Mouse (Mus musculus): ENCODE data around the gene Mettl1.
A peak's percentile ranks its signal among the peaks of the same experiment; 100 is the strongest.
"Not testable (repeated sequence)": the region's sequence is repeated elsewhere in the genome, so short reads cannot be mapped to it uniquely, and the experiment has no call there.

Gene Mettl1

DNA sequence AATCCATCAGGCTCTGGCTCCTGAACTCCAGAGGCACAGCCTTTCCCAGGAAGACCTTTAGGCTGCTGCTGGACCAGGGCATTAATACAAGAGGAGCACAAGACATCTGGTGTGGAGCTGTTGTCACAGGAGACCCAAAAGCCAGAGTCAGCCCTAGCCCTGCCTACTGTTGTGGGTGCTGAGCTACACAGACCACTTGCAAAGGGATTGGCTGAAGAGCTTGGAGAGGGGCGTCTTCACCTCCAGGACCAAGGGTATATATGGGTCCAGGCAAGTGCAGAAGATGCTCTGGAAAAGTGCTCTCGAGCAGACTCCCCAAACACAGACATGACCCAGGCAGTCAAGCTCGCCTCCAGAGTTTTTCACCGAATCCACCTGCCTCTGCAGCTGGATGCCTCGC is 6.7 kb downstream of the Mettl1 start, which contains the start of gene Cyp27b1:
Gene Cyp27b1, plus strand, starts transcription at position 297 of the 400 bp plus-strand sequence.
- no peak for DNase-seq (ENCODE audit: low read depth, low spot score)

DNA sequence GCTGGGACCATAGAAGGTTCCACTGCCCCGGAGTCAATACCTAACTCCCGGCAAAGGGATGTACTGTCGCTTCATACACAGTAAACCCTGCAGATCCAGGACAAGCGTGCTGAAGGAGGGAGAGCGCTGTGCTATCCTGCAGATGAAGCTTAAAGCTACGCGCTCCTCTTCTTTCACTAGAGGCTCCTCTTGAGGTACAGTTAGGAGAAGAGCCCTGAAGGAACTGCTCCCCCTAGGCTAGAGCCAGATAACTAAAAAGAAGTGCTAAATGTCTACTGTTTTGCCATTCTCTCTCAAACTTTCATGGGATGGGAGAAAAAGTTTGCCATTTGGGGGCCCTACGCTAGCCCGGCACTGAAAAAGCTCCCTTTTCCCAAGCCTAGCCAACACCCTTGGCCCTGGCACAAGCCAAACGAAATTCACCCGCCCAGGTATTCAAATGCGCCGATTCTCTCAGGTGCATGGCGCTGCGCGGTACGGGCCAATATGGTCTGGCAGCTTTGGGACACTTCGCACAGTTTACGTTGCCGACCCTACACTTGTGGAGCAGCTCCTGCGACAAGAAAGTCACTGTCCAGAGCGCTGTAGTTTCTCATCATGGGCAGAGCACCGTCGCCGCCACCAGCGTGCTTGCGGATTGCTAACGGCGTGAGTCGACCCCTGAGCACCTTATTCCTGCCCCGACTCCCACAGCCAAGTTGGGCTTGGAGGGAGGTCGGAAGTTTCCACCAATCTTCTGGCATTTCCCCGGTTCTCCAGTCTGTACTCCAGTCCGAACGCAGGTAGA is 7.6 kb downstream of the Mettl1 start:
- DNase-seq (ENCODE audit: low read depth, low spot score): no peak

DNA sequence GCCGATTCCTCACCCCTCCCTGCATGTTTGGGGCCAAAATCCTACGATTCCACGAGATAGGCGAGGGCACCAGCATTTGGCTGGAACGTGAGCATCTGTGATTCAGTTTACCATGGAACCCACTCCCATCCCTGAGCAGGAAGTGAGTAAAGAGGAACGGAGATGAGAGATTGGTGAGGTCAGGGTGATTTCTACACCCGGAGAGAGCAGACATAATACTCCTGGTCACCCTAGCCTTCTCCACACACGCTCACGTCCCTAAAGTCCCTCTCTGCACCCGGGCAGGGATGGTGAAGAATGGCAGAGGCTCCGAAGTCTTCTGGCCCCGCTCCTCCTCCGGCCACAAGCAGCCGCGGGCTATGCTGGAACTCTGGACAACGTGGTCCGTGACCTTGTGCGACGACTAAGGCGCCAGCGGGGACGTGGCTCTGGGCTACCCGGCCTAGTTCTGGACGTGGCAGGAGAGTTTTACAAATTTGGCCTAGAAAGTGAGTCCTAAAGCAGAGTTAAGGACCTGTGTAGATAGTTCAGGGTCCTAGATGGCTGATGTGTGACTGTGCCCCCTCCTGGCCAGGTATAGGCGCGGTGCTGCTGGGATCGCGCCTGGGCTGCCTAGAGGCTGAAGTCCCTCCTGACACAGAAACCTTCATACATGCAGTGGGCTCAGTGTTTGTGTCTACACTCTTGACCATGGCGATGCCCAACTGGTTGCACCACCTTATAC is 8.3 kb downstream of the Mettl1 start:
- peak; percentile 63 for DNase-seq (ENCODE audit: low read depth, low spot score)

DNA sequence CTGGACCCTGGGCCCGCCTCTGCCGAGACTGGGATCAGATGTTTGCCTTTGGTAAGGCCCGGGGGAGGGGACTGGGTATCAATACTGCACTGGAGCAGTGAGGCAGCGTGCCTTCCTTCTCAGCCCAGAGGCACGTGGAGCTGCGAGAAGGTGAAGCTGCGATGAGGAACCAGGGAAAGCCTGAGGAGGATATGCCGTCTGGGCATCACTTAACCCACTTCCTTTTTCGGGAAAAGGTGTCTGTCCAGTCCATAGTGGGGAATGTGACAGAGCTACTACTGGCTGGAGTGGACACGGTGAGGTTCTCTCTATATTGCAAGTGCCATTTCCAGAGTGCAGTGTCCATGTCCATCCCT is 8.9 kb downstream of the Mettl1 start:
- no peak for DNase-seq (ENCODE audit: low read depth, low spot score)

DNA sequence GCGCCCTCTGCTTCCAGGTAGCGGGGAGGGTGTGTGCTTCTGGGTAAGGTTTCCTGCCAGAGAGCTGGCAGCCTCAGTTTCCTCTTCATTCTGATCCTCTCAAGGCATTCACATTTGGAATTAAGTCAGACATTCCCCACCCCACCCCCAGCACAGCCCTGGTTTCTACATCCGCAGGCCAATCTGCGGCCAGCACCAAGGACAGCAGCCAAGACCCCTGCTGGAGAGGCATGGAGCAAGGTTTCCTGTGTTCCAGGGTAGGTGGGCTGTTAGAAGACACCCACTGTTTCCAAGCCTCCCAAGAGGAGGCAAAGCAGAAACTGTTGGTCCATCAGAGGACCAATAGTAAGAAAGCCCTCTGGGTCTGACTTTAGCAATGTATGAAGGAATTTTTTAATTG is 13.4 kb downstream of the Mettl1 start:
- no peak for DNase-seq (ENCODE audit: low read depth, low spot score)

DNA sequence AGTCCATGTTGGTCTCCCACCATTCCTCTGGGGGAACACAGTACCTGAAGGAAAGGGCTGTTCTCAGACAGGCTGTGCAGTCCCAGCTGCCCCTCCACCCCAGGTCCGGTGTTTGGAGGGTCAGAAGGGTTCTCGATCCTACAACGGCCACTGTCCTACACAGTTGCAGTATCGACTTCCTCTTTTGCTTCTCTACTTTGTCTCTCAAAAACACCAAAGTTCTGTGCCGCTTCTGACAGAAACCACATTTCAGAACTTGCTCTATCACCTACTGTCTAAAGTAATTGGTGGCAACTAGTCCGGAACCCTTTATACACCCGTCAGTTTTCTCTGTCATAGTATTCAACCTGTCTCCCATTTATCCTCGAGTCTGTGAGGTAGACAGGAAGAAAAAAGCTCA is 14.2 kb downstream of the Mettl1 start:
- DNase-seq (ENCODE audit: low read depth, low spot score): no peak

DNA sequence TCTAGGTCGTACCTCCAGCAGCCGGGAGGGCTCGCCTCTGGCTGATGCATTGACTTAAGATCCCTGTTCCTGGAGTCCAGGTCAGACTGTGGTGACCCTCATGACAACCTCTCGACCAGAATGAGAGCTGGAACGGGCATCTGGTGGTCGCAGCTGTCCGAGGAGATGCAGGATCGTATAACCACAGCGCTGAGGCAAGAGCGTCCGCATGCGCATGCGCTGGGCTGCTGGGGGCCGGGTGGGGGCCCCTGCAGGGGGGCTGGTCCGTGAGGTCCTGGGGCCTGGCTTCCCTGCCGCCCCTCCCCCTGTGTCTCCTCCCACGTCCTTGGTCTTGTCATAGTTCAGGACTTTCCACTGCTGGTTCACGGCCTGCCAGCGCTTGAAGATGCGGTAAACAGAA is 15.3 kb downstream of the Mettl1 start:
- DNase-seq (ENCODE audit: low read depth, low spot score): no peak

DNA sequence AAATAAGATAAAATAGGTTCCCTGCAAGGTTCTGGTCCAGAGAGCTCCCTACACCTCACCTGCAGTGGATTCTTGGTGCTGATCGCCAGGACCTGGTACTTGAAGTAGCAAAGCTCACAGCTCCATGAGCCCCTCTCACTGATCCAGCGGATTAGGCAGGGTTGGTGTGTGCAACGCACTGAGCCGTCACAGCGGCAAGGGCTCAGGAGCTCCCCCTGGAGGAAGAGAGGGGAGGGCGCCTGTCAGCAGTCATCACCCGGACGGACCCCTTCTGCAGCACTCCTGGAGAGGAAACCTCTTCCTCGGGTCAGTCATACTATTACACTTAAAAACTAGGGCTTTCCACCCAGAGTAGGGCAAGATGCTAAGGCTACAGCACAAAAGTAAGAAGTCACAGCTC is 16.9 kb downstream of the Mettl1 start:
- peak; percentile 86 for DNase-seq (ENCODE audit: low read depth, low spot score)

DNA sequence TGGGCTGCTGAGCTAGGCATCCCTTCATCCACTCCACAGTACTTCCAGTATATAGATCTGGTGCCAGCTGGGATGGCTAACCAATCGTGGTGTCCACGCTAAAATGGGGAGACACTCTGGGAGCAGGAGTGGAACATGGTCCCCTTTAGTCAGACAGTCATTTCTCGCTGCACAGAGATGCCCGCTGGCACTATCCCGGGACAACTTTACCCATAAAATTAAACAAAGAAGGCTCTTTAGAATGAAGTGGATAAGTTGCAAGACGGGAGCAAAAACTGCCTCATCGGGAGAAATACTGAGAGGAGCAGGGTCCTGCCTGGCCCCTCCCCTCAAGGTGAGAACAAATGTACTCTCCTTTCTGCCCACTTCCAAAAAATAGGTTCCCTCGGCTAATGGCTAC is 17.5 kb downstream of the Mettl1 start:
- no peak for DNase-seq (ENCODE audit: low read depth, low spot score)

DNA sequence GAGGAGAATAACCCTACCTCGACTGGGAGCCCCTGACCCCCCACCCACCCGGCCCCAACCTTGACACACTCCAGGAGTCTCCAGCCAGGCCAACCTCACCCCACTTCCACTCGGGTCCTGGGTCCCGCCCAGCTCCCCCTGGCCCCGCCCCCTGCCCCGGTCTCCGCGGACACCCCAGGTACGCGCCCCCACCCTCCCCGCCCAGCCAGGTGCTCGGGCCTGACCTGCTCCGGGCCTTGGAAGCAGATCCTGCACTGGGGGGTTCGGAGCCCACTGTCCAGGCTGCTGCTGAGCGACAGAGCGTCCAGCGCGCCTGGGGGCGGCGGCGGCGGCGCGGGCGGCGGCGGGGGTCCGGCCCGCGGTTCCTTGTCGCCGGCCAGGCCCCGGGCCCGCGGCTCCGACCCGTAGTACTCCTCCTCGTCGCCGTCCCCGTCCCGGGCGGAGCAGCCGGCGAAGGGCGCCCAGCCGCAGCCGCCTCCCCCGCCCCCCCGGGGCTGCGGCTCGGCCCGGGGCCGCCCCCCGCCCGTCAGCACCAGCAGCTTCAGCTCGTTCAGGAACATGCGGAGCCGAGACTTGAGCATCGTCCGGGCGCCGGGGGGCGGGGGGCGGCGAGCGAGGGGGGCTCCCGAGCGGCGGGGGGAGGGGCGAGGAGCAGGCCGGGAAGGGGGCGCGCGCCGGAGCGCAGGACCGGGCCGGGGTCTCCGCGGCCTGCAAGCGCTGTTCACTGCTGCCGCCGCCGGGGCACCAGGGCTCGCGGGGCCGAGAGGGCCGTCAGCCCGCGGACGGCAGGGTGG is 18.2 kb downstream of the Mettl1 start:
- no peak for DNase-seq (ENCODE audit: low read depth, low spot score)

DNA sequence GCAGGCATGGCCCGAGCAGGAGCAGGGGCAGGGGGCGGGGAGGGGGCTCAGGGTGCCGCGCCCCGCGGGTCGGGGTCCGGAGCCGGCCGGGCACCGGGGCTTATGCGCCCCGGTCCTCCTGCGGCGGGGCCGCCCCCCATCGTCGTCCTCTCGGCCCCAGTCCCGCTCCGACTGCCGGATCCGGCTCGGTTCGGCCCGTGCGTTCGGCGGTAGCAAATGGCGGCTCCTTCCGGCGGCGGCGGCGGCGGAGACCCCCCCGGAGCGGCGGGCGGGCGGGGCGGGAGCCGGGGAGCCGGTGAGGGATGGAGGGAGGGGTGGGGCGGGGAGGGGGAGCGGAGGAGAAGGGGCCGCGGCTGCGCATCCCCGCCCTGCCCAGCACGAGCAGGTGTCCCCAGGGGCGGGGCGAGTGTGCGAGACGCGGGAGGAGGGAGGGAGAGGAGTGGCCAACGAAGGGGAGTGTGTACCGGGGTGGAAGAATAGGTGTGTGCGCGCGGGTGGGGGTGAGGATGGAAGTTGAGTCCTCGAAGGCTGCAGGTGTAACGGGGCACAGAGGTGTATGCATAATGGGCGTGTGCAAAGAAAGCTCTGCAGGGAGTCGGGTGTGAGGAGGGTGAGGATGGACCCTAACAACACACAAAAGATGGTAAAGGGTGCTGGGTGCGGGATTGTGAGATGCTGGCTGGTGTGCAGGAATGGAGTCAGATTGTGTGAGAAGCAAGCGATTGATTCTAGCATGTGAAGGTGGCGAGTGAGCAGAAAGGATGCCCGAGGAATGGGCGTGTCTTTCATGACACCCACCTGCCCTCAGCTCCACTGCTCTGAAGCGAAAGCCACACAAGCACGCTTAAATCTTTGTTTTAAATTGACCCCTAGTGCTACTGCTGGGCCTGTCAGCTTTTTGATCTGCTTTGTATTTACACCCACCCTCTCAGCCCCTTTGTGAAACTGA is 19.0 kb downstream of the Mettl1 start, which contains the start of gene March9:
Gene March9, minus strand, starts transcription at position 217 of the 949 bp plus-strand sequence.
- peak; percentile 81 for DNase-seq (ENCODE audit: low read depth, low spot score)

DNA sequence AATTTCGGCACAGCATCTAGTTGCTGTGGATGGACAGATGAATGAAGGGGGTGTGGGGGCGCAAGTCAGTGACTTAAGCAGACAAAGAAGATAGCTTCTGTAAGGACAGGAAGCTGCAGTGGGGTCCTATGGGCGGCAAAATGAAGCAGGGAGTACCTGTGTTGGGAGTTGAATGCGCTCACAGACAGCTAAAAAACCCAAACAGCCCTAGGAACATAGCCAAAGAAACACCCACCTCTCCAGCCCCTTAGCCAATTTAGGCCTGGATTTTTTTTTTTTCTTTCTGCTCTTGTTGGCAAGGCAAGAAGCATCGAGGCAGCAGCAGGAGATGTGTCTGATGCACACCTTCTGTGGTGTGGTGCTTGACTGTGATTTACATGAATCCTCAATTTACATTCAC is 19.9 kb downstream of the Mettl1 start:
- no peak for DNase-seq (ENCODE audit: low read depth, low spot score)

DNA sequence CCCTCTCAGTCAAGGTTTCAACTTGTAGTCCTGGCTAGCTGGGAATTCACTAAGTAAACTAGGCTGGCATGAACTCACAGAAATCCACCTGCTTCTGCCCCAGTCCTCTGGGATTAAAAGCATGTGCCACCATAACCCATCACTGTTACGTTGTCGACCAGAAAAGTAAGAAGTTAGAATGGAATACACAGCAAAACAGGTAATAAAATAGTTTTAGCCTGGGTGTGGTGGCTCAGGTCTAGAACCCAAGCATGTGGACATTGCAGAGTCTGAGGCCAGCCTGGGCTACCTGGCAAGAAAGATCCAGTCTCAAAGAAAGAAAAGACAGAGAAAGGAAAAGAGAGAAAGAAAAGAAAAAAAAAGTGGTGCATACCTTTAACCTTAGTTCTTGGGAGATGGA is 20.3 kb downstream of the Mettl1 start:
- DNase-seq (ENCODE audit: low read depth, low spot score): no peak

DNA sequence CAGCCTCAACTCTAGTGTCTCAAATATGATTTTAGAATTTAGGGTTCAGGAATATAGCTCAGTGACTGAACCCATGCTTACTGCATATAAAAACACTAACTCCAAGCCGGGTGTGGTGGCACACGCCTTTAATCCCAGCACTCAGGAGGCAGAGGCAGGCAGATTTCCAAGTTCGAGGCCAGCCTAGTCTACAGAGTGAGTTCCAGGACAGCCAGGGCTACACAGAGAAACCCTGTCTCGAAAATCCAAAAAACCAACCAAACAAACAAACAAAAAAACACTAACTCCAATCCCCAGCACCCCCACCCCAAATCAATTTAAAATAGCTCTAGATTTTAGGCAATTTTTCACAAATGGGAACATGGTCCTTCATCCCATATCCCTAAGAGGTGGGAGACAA is 20.9 kb downstream of the Mettl1 start:
- not testable (repeated sequence) for DNase-seq (ENCODE audit: low read depth, low spot score)

DNA sequence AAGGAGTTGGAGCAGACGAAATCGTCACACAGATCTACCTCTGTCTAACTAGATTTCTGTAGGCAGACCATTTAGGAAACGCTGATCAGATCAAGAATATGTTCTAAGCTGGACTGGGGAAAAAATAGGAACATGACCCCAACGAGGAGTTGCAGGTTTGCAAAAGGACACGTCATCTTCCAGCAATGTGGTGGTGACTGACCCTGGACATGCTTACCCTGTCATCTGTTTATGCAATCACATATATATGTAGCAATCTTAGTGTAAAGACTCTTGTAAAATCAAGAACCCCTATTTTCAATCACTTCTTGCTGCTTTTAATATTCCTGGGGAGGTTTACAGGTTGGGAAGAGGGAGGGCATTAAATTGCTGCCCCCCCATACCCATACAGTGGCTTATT is 21.3 kb downstream of the Mettl1 start:
- no peak for DNase-seq (ENCODE audit: low read depth, low spot score)

DNA sequence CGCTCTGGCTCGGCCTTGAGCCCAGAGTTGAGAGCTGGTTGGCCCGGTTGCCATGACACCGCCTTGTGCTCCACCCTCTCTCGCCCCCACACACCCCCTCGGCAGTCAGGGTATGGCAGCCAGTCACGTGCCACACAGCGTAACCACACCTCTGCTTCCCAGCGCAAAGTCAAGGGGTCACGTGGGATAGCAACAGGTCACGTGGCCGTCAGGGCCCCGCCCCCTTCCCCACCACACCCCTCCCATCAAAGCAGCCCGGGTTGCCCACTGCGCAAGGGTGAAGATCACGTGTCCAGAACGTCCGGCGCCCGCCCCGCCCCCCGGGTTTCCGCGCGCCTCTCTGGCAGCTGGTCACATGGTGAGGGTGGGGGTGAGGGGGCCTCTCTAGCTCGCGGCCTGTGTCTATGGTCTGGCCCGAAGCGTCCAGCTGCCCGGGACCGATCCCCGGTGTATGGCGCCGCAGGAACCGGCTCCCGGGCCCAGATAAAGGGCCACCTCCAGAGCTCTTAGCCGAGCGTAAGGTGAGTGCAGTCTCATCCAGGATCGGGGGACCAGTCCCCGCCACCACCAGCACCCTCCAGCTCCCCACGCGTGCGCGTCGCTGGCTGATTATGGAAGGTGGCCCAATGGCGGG is 22.1 kb downstream of the Mettl1 start, which contains the start of gene Cdk4:
Gene Cdk4, plus strand, starts transcription at position 296 of the 634 bp plus-strand sequence.
- peak; percentile 100 for DNase-seq (ENCODE audit: low read depth, low spot score)

DNA sequence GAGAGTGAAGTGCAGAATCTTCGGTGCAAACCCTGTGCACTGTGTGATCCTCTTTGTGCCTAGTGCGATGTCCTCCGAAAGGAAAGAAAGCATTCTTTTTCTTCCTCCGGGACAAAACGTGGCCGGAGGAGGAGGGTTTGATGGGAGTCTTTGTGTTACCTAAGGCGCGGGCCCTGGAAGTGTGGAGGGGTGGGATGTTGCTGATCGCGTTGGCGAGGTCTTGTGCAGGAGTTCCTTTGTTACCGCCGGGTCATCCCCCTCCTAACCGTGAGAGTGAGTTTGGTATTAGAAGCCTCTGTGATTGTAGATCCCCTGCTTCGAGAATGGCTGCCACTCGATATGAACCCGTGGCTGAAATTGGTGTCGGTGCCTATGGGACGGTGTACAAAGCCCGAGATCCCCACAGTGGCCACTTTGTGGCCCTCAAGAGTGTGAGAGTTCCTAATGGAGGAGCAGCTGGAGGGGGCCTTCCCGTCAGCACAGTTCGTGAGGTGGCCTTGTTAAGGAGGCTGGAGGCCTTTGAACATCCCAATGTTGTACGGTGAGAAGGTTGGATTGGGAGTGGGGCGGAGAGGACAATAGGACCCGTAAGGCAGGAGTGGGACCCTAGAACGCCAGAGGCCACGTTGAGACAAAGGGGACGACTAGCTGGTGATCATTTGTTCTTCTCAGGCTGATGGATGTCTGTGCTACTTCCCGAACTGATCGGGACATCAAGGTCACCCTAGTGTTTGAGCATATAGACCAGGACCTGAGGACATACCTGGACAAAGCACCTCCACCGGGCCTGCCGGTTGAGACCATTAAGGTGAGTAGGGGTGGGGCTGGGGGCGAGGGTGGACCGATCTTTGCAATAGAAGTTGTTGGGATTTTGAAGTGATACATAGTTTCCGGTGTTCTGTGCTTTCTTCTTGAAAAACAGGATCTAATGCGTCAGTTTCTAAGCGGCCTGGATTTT is 23.0 kb downstream of the Mettl1 start:
- DNase-seq (ENCODE audit: low read depth, low spot score): no peak

DNA sequence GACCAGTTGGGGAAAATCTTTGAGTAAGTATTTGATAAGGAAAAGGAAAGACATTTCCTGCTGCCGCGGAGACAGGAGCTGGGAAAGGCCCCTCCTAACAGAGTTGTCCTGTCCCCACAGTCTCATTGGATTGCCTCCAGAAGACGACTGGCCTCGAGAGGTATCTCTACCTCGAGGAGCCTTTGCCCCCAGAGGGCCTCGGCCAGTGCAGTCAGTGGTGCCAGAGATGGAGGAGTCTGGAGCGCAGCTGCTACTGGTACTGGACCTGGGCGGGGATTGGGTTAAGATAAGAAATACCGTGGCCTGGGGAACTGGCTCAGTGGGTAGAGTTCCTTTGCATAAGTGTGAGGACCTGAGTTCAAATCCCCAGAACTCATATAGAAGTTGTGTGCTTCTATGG is 24.8 kb downstream of the Mettl1 start:
- no peak for DNase-seq (ENCODE audit: low read depth, low spot score)

DNA sequence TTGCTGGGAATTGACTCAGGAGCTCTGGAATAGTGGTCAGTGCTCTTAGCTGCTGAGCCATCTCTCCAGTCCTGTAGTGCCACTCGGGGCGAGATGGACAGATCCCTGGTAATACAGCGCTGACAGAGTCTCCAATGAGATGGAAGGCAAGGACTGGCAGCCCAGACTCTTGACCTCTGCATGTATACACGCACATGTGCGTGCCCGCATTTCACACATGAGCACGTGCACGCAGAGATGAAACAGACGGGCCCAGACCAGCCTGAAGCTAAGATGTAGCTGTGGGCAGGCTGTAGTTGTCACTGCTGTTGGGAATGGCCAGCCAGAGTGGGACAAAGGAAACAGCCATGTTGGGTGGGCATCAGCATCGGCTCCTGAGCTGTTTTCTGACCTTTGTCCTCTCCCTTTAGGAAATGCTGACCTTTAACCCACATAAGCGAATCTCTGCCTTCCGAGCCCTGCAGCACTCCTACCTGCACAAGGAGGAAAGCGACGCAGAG is 25.4 kb downstream of the Mettl1 start:
- no peak for DNase-seq (ENCODE audit: low read depth, low spot score)

Data from ES-CJ7 (cell line).